Mouse (Mus musculus) MN1 (cell line): ENCODE measurements around the gene Ccdc88b.
A peak's percentile ranks its signal among the peaks of the same experiment; 100 is the strongest.

Experiments used
- DNase-seq: peaks from one replicate; pipeline ENCODE4 v3.0.0-alpha.2; 2016; ENCODE audit warnings: low spot score

The Ccdc88b gene

GRCm38 (mm10) chr19:6829069-6829468, 28.9 kb downstream of the Ccdc88b start:
- DNase-seq, result no peak

GRCm38 (mm10) chr19:6826601-6827000, 31.4 kb downstream of the Ccdc88b start:
- DNase-seq, result no peak

GRCm38 (mm10) chr19:6825384-6825783, 32.6 kb downstream of the Ccdc88b start:
- DNase-seq, result no peak

GRCm38 (mm10) chr19:6820538-6821195, 37.3 kb downstream of the Ccdc88b start:
- DNase-seq, result no peak

- no peak for DNase-seq
Measured at GRCm38 (mm10) chr19:6819143-6819827, 38.7 kb downstream of the Ccdc88b start.

- DNase-seq, result no peak
Measured at GRCm38 (mm10) chr19:6814958-6815357, 43.1 kb downstream of the Ccdc88b start.

GRCm38 (mm10) chr19:6814366-6814765, 43.6 kb downstream of the Ccdc88b start:
- DNase-seq, result peak; percentile 14
